Mouse (Mus musculus) liver, embryonic 14.5 days (tissue): ENCODE data around the gene Map4k1. TPM values are rescaled to one million over a fixed set of nuclear protein-coding genes. Genes with fewer than 3 reads are reported as not detected.
"Not testable (repeated sequence)": the region's sequence is repeated elsewhere in the genome, so short reads cannot be mapped to it uniquely, and the experiment has no call there.

Experiments used
- ATAC-seq: fragments of 200-750 bp; cut with Nextera tagmentation; 2 replicates; pipeline ENCODE4 v1.8.0; 2017; ENCODE audit warnings: moderate number of reproducible peaks, mild to moderate bottlenecking, moderate library complexity; ENCODE audit not compliant: insufficient read depth
- DNase-seq, 3 experiments: peaks; one replicate each; pipeline ENCODE4 v3.0.0-alpha.2; 2012 to 2013; ENCODE audit warnings: low read depth in 3 of 3, low spot score in 3 of 3
- H3K27ac ChIP-seq: fragments of 300-500 bp; sonication (generic); 2 replicates; pipeline ENCODE4 v1.5.1; 2014; ENCODE audit warnings: moderate library complexity, mild to moderate bottlenecking, control low read depth, inconsistent platforms
- H3K27me3 ChIP-seq: fragments of 300-500 bp; sonication (generic); 2 replicates; pipeline ENCODE4 v1.6.1; 2014; ENCODE audit warnings: mild to moderate bottlenecking, low read length, moderate library complexity; ENCODE audit not compliant: control insufficient read depth, insufficient read depth
- H3K36me3 ChIP-seq: fragments of 300-500 bp; sonication (generic); replicated peaks from 2 replicates; pipeline ENCODE4 v1.6.1; 2014; ENCODE audit warnings: low read depth; ENCODE audit not compliant: control insufficient read depth, insufficient read depth
- H3K4me1 ChIP-seq, 2 experiments: fragments of 200-500 bp in 1 of 2; fragments of 300-500 bp in 1 of 2; sonication (generic) in 1 of 2; replicated peaks; 2 replicates each; pipeline ENCODE4 v1.6.1; 2012 to 2014; ENCODE audit warnings: antibody characterized with exemption in 1 of 2, inconsistent platforms in 1 of 2, low read length in 1 of 2; ENCODE audit not compliant: control insufficient read depth in 2 of 2, insufficient read depth in 2 of 2
- H3K4me2 ChIP-seq: fragments of 300-500 bp; sonication (generic); 2 replicates; pipeline ENCODE4 v1.6.1; 2014; ENCODE audit warnings: low read depth, mild to moderate bottlenecking, control low read depth, moderate library complexity
- H3K4me3 ChIP-seq, 2 experiments: fragments of 200-500 bp in 1 of 2; fragments of 300-500 bp in 1 of 2; sonication (generic) in 1 of 2; 2 replicates each; pipeline ENCODE4 v1.5.1; 2012 to 2014; ENCODE audit warnings: low read depth in 2 of 2, low read length in 2 of 2, mild to moderate bottlenecking in 2 of 2, control low read depth in 1 of 2, inconsistent platforms in 1 of 2, moderate library complexity in 1 of 2; ENCODE audit not compliant: insufficient read depth in 1 of 2
- H3K9ac ChIP-seq: fragments of 300-500 bp; sonication (generic); replicated peaks from 2 replicates; pipeline ENCODE4 v1.6.1; 2014; ENCODE audit warnings: mild to moderate bottlenecking, control low read depth, moderate library complexity
- H3K9me3 ChIP-seq: fragments of 300-500 bp; sonication (generic); 2 replicates; pipeline ENCODE4 v1.6.1; 2016; ENCODE audit warnings: low read length, mixed read lengths; ENCODE audit not compliant: control insufficient read depth
- CTCF ChIP-seq: IDR thresholded peaks from 2 replicates; pipeline ENCODE4 v1.5.1; 2016; ENCODE audit warnings: antibody characterized with exemption, low read depth, control low read depth
- EP300 ChIP-seq: IDR thresholded peaks from 2 replicates; pipeline ENCODE4 v1.6.1; 2016; ENCODE audit warnings: antibody characterized with exemption, low read depth
- WGBS: fragments of 180-500 bp; shearing (Covaris S2); extraction: QIAGEN DNeasy Blood & Tissue Kit; methylation state at CpG from one replicate; pipeline ENCODE4 v1.1.7; 2014; ENCODE audit not compliant: insufficient replicate concordance; 5-methylcytosine and 5-hydroxymethylcytosine counted together
- polyA plus RNA-seq, 2 experiments: library from polyadenylated mRNA; depleted of rRNA in 1 of 2; stranded (reverse) in 1 of 2; unstranded in 1 of 2; fragments of >200 nt; fragmentation: Nextera tagmentation in 1 of 2; extraction: Ambion mirVana in 1 of 2; gene quantifications; 2 replicates each; pipeline versions ENCODE4 v1.2.1 to v1.2.3; 2012 to 2014

Map4k1 gene
- polyA plus RNA-seq, 2 experiments = 16.7 to 24.9 TPM

DNA sequence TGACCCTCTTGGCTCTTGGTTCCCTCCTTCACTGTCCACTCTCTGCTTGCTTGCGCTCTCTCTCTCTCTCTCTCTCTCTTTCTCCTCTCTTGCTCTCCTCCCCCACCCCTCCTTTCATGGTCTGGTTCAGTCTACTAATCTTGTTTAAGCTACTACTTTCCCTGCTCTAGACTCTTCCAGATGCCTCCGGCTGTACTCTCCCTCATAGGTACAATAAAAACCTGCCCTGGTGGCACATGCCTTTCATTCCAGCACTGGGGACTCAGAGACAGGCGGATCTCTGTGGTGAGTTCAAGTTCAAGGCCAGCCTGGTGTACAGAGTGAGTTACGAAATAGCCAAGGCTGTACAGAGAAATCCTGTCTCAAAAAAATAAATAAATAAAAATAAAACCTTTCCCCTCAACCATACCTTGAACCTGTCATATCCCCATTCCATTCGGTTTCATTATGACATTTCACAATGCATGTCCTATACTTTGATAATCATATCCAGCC is 16.5 kb upstream of the Map4k1 start:
- Histone ChIP-seq H3K9me3 (no peaks in the 10 kb centered on the region), H3K27me3 (no peaks in the 10 kb centered on the region), H3K36me3 (no peaks in the 10 kb centered on the region; the same call in 1 of the 2 replicates), H3K4me2 (no peak overlapping the region), H3K4me1 (peaks cover 2 to 20% of the 10 kb centered on the region in 2 experiments; a peak in 3 of 4 replicates), H3K4me3 (no peak overlapping the region), H3K27ac (no peak overlapping the region), H3K9ac (no peak overlapping the region)
- 72% methylated on average over 5 of the region's 5 CpGs for WGBS
- no peak for DNase-seq
- no peak for TF ChIP-seq EP300
- TF ChIP-seq CTCF = no peak
- ATAC-seq = no peak

DNA sequence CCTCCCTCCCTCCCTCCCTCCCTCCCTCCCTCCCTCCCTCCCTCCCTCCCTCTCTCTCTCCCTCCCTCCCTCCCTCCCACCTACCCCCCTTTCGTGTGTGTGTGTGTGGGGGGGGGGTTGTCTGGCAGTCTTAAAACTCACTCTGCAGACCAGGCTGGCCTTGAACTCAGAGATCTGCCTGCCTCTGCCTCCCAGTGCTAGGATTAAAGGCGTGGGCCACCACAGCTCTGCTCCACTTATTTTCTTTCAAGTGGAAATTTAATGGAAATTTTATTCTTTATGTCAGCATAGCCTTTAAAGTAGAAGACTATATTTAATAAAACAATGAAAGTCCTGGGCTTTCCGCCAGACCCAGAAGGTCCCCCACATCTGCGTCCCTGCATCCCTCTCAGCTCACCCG is 15.7 kb upstream of the Map4k1 start:
- Histone ChIP-seq H3K4me2 (no peak overlapping the region), H3K9me3 (no peaks in the 10 kb centered on the region), H3K4me3 (no peak overlapping the region), H3K9ac (no peak overlapping the region), H3K27me3 (no peaks in the 10 kb centered on the region), H3K27ac (no peak overlapping the region), H3K4me1 (peaks cover 2 to 16% of the 10 kb centered on the region in 2 experiments; a peak in 3 of 4 replicates), H3K36me3 (peaks cover 3% of the 10 kb centered on the region; the same call in 1 of the 2 replicates)
- TF ChIP-seq CTCF (no peak), EP300 (no peak)
- ATAC-seq (no peak), DNase-seq (no peak)
- 79% methylated on average over 4 of the region's 5 CpGs for WGBS

DNA sequence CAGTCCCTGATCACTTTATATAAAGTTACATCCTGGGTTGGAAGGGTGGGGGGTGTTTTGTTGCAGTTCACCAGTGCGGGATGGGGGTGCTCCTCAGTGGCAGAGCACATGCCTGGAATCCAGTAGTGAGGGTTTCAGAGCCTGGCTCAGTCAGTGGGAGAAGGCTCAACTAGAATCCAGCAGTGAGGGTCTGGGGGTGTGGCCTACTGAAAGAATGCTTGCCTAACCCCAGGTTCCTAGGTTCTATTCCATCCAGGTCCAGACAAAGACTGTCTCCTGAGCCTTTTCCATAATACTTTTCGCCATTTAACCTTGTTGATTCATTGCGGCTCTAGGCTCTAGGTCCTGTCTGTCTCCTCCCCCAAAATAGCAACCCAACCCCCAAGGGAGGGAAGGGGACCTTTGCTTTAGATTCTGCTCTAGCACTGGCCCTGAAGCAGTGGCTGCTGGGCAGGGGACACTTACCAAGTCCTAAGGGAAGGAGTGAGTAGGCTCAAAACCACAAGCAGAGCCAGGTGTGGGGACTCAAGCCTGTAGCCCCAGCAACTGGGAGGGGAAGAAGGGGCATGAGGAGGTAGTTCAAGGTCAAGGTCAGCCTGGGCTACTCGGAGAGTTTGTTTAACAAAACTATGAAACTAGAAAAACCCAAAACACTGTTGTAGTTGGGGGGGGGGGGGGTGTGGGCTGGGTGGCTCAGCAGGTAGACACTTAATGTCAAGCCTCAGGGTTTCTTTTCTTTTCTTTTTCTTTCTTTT is 14.9 kb upstream of the Map4k1 start:
- H3K4me3 ChIP-seq = no peak overlapping the region
- TF ChIP-seq EP300 (no peak), CTCF (no peak)
- peaks cover 7% of the 10 kb centered on the region for H3K36me3 ChIP-seq
- H3K27me3 ChIP-seq = no peaks in the 10 kb centered on the region
- H3K9me3 ChIP-seq = no peaks in the 10 kb centered on the region
- ATAC-seq (no peak), DNase-seq (no peak)
- no peak overlapping the region for H3K27ac ChIP-seq
- H3K4me1 ChIP-seq = peaks cover 2 to 16% of the 10 kb centered on the region in 2 experiments; a peak in 3 of 4 replicates
- 57% methylated on average over 4 of the region's 4 CpGs for WGBS
- no peak overlapping the region for H3K9ac ChIP-seq
- H3K4me2 ChIP-seq = no peak overlapping the region

DNA sequence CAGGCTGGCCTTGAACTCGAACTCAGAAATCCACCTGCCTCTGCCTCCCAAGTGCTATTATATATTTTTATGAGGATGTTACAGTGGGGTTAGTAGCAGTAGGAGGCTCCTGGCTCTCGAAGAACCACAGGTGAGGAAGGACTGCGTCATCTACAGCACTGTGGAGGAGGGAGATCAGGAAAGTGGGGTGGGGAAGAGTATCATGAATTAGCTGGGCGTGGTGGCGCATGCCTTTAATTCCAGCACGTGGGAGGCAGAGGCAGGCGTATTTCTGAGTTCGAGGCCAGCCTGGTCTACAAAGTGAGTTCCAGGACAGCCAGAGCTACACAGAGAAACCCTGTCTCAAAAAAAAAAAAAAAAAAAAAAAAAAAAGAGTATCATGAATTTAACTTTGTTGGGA is 13.7 kb upstream of the Map4k1 start:
- not testable (repeated sequence) for H3K4me1 ChIP-seq, H3K4me2 ChIP-seq, DNase-seq, H3K9ac ChIP-seq, ATAC-seq, H3K9me3 ChIP-seq, H3K27ac ChIP-seq, H3K4me3 ChIP-seq, H3K36me3 ChIP-seq, H3K27me3 ChIP-seq
- WGBS = 76% methylated on average over 8 of the region's 8 CpGs

DNA sequence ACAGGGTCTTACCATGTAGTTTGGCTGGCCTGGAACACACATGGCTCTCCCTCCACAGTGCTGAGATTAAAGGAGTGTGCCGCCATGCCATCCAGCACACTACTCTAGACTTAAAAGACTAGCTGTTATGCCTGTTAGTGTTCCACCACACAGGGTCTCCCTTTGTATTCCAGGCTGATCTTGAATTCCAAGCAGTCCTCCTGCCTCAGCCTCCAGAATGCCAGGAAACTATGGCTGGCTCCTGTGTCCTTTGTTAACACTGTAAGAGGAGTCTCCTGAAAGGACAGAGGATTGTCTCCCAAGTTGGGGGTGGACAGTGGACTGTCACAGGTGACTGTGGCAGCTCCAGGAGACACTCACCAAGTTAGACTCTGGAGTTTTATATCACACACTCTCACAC is 12.6 kb upstream of the Map4k1 start:
- Histone ChIP-seq H3K27ac (no peak overlapping the region), H3K9me3 (no peaks in the 10 kb centered on the region), H3K4me1 (0 out of 4 replicates have a peak, but pooled peaks cover 0 to 5% of the 10 kb centered on the region in 2 experiments), H3K4me2 (no peak overlapping the region), H3K36me3 (peaks cover 20% of the 10 kb centered on the region), H3K9ac (no peak overlapping the region), H3K27me3 (no peaks in the 10 kb centered on the region), H3K4me3 (no peak overlapping the region)
- WGBS = 83% methylated on average over 1 of the region's 1 CpGs
- DNase-seq = no peak
- ATAC-seq = no peak
- TF ChIP-seq CTCF = no peak
- no peak for TF ChIP-seq EP300
